Comparison of ENCODE assay signal across 16 mouse cellular contexts in the genomic region with DNA sequence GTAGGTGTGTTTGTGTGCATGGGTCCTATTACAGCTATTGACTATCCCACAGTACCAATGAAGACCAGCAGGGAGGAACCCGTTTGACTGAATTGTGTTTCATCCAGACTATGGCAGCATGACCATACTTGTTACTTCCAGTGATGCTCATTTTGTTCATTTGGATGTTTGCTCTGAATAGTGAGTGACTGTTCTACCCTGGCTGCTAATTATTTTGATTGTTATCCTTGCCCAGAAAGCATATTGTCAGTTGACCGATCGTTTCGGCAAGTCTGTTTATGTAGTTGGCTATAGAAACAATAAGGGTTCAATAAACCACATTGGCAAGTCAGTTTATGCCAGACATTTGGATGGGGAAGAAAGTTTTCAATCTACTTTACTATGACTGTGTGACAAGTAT.
"Had no signal": no experiment of that assay in that cellular context is flagged by ENCODE, and none has a peak within 500 bp of the region (broad histone marks: within the 10 kb centered on the region; RNA-seq: fewer than 3 reads in every experiment).

No protein-coding gene starts in this region.

- H3K27ac ChIP-seq: neural tube, embryonic 12.5 days; neural tube, embryonic 13.5 days; neural tube, embryonic 15.5 days; stomach, embryonic 15.5 days; stomach, postnatal 0 days had no signal

- DNase-seq: right cerebral cortex, adult 18-20 months; right cerebral cortex, postnatal 14 days; right cerebral cortex, postnatal 25 days; right cerebral cortex, postnatal 4 days; spleen, adult 18-20 months; thymus, adult 18-20 months; thymus, adult 2 months; thymus, postnatal 14 days; thymus, postnatal 25 days; thymus, postnatal 36 days; thymus, postnatal 4 days had no signal

- H3K4me3 ChIP-seq: neural tube, embryonic 12.5 days; neural tube, embryonic 13.5 days; neural tube, embryonic 15.5 days; stomach, embryonic 15.5 days had no signal
